Mouse (Mus musculus) stomach, postnatal 0 days (tissue): Measurements from ENCODE around the gene Tars. TPM values are rescaled to one million over a fixed set of nuclear protein-coding genes. Genes with fewer than 3 reads are reported as not detected.

Experiments
- ATAC-seq: fragments of 200-750 bp; cut with Nextera tagmentation; 2 replicates; pipeline ENCODE4 v1.8.0; 2017; ENCODE audit not compliant: low FRiP score, low TSS enrichment
- DNase-seq: peaks from one replicate; pipeline ENCODE4 v3.0.0-alpha.2; 2016; ENCODE audit warnings: low spot score
- H3K27ac ChIP-seq: fragments of 300-500 bp; sonication (generic); replicated peaks from 2 replicates; pipeline ENCODE4 v1.5.1; 2014; ENCODE audit warnings: mild to moderate bottlenecking, control low read depth
- H3K27me3 ChIP-seq: fragments of 300-500 bp; sonication (generic); 2 replicates; pipeline ENCODE4 v1.6.1; 2014; ENCODE audit warnings: low read length; ENCODE audit not compliant: control insufficient read depth, insufficient read depth
- H3K36me3 ChIP-seq: fragments of 300-500 bp; sonication (generic); 2 replicates; pipeline ENCODE4 v1.6.1; 2014; ENCODE audit warnings: low read length, mixed read lengths; ENCODE audit not compliant: control insufficient read depth, insufficient read depth
- H3K4me1 ChIP-seq: fragments of 300-500 bp; sonication (generic); replicated peaks from 2 replicates; pipeline ENCODE4 v1.6.1; 2014; ENCODE audit warnings: antibody characterized with exemption; ENCODE audit not compliant: control insufficient read depth, insufficient read depth
- H3K4me2 ChIP-seq: fragments of 300-500 bp; sonication (generic); replicated peaks from 2 replicates; pipeline ENCODE4 v1.6.1; 2014; ENCODE audit warnings: low read depth, mild to moderate bottlenecking, control low read depth, moderate library complexity
- H3K4me3 ChIP-seq: fragments of 300-500 bp; sonication (generic); 2 replicates; pipeline ENCODE4 v1.5.1; 2014; ENCODE audit warnings: low read depth, low read length, control low read depth
- H3K9ac ChIP-seq: fragments of 300-500 bp; sonication (generic); 2 replicates; pipeline ENCODE4 v1.6.1; 2014; ENCODE audit warnings: mild to moderate bottlenecking, low read length, control low read depth, mixed read lengths
- H3K9me3 ChIP-seq: fragments of 300-500 bp; sonication (generic); 2 replicates; pipeline ENCODE4 v1.6.1; 2016; ENCODE audit warnings: low read length; ENCODE audit not compliant: control insufficient read depth
- CTCF ChIP-seq: IDR thresholded peaks from 2 replicates; pipeline ENCODE4 v1.5.1; 2016; ENCODE audit warnings: antibody characterized with exemption, low read depth, mild to moderate bottlenecking, moderate library complexity
- EP300 ChIP-seq: optimal IDR thresholded peaks from 2 replicates; pipeline ENCODE3; 2016; ENCODE audit warnings: antibody characterized with exemption
- WGBS: fragments of 180-500 bp; shearing (Covaris S2); extraction: QIAGEN DNeasy Blood & Tissue Kit; methylation state at CpG from one replicate; pipeline ENCODE4 v1.1.7; 2014; 5-methylcytosine and 5-hydroxymethylcytosine counted together
- polyA plus RNA-seq: library from polyadenylated mRNA; unstranded; fragments of >200 nt; fragmentation: Nextera tagmentation; extraction: Ambion mirVana; gene quantifications from 2 replicates; pipeline ENCODE4 v1.2.1, GENCODE M21; 2015

Tars gene
- polyA plus RNA-seq, 1 experiment from 2014 or later, result 37.0 TPM

DNA sequence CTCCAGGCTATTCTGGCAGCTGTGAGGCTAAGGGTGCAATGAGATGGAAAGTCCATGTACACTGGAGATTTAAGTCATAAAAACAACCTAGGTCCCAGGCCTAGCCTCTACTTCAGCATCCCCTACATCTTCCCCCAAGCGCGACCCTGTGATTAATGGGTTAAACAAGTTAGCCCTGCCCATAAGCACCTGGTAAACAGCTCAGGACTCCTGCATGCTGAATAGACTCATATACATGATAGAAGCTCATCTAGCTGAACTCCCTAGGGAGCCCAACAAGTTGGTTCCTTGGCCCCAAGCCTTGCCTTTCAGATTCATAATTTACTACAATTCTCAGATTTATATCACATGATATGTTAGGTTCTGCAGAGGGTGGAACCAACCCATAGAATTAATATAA lies 42.0 kb downstream of the Tars start:
- H3K9ac ChIP-seq, result no peak overlapping the region
- DNase-seq (no peak), ATAC-seq (no peak)
- H3K27ac ChIP-seq, result no peak overlapping the region
- 87% methylated on average over 2 of the region's 2 CpGs for WGBS
- H3K9me3 ChIP-seq, result no peaks in the 10 kb centered on the region
- H3K4me1 ChIP-seq, result no peaks in the 10 kb centered on the region
- TF ChIP-seq CTCF (no peak), EP300 (no peak)
- H3K4me2 ChIP-seq, result no peak overlapping the region
- H3K36me3 ChIP-seq, result no peaks in the 10 kb centered on the region
- H3K4me3 ChIP-seq, result no peak overlapping the region
- no peaks in the 10 kb centered on the region for H3K27me3 ChIP-seq

DNA sequence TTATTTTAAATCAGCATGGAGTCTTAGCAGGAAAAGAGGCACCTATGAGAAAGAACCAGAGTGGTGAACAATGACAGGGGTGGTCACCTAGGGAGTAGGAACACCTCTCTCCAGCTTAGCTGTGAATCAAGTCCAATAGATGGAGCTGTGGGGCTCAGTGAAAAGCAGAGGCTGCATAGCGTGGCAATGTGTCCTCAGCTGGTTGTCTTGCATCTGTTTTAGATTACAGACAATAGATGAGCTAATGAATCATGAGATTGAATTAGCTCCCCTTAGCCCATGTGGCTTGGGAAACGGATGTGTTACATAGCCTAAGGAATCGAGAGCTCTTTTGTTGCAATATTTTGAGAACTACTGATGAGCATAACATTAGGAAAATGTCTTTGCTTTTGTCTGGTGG lies 43.6 kb downstream of the Tars start:
- Histone ChIP-seq H3K9ac (no peak overlapping the region), H3K36me3 (no peaks in the 10 kb centered on the region), H3K27me3 (no peaks in the 10 kb centered on the region), H3K4me2 (no peak overlapping the region), H3K4me3 (no peak overlapping the region), H3K27ac (no peak overlapping the region), H3K9me3 (no peaks in the 10 kb centered on the region), H3K4me1 (no peaks in the 10 kb centered on the region)
- TF ChIP-seq EP300, result no peak
- TF ChIP-seq CTCF, result 0 out of 2 replicates have a peak, but pooled peaks have one; percentile 15
- ATAC-seq, result no peak
- 60% methylated on average over 3 of the region's 3 CpGs for WGBS
- DNase-seq, result no peak

DNA sequence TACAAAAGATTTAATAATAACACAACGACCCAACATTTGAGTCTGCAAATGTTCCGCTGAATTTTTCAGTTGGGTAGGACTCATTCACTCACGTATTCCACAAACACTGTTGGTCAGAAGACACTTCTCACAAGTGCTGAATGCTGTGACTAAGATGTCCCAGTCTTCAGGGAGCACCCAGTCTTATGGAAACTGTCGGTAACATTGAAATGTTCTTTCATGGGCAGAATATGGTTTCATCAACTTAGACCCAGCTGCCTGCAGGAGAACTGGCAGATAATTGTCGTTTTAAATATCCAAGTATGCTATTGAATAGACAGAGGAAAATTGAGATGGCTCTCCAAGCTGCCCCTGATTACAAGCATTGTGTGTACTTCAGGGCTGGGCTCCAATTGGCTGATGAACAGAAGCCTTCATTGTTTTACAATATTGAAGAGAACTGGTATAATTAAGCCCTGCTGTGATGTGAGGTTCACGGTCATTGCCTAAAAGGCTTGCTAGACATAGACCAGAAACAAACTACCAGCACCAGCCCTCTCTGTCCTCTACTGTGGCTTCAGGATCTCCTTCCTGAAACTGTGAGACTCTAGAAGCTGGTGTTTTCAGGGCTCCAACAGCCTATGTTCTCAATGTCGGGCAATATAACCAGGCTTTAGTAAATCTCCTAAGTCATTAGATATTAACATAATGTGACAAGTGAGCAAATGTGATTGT lies 59.8 kb downstream of the Tars start:
- Histone ChIP-seq H3K27me3 (no peaks in the 10 kb centered on the region), H3K4me3 (no peak overlapping the region), H3K27ac (no peak overlapping the region), H3K9me3 (no peaks in the 10 kb centered on the region), H3K4me2 (no peak overlapping the region), H3K36me3 (no peaks in the 10 kb centered on the region), H3K4me1 (no peaks in the 10 kb centered on the region), H3K9ac (no peak overlapping the region)
- TF ChIP-seq CTCF, result no peak
- no peak for TF ChIP-seq EP300
- ATAC-seq (no peak), DNase-seq (no peak)
- 55% methylated on average over 7 of the region's 7 CpGs for WGBS
